Mouse (Mus musculus): ENCODE measurements around the gene Fbxl4.

Gene Fbxl4

GRCm38 (mm10) chr4:22476967-22477710 lies 119.8 kb downstream of the Fbxl4 start:
- DNase-seq (ENCODE audit: low spot score): no peak

- no peak for DNase-seq (ENCODE audit: low spot score)
These were observed 120.4 kb downstream of the Fbxl4 start for GRCm38 (mm10) chr4:22477711-22478230.

GRCm38 (mm10) chr4:22478488-22479367 lies 121.4 kb downstream of the Fbxl4 start:
- no peak for DNase-seq (ENCODE audit: low spot score)

- DNase-seq (ENCODE audit: low spot score): no peak
These were observed 122.2 kb downstream of the Fbxl4 start for GRCm38 (mm10) chr4:22479368-22480090.

- no peak for DNase-seq (ENCODE audit: low spot score)
These were observed 122.9 kb downstream of the Fbxl4 start for GRCm38 (mm10) chr4:22480091-22480857.

GRCm38 (mm10) chr4:22480858-22481205 lies 123.5 kb downstream of the Fbxl4 start:
- no peak for DNase-seq (ENCODE audit: low spot score)

- no peak for DNase-seq (ENCODE audit: low spot score)
These were observed 124.8 kb downstream of the Fbxl4 start for GRCm38 (mm10) chr4:22482118-22482517.

- no peak for DNase-seq (ENCODE audit: low spot score)
These were observed 125.5 kb downstream of the Fbxl4 start for GRCm38 (mm10) chr4:22482756-22483280.

GRCm38 (mm10) chr4:22483548-22483947 lies 126.2 kb downstream of the Fbxl4 start:
- DNase-seq (ENCODE audit: low spot score): no peak

Data from layer of hippocampus, adult 9-10 months (tissue).